Mouse (Mus musculus) neural tube, embryonic 13.5 days (tissue): ENCODE measurements around the gene Tmem104. TPM values are rescaled to one million over a fixed set of nuclear protein-coding genes. Genes with fewer than 3 reads are reported as not detected.
A peak's percentile ranks its signal among the peaks of the same experiment; 100 is the strongest.

ENCODE experiments used
- ATAC-seq: fragments of 200-750 bp; cut with Nextera tagmentation; 2 replicates; pipeline ENCODE4 v1.8.0; 2017; ENCODE audit warnings: low read depth, mild to moderate bottlenecking, moderate TSS enrichment, moderate library complexity
- H3K27ac ChIP-seq: fragments of 300-500 bp; sonication (generic); replicated peaks from 2 replicates; pipeline ENCODE4 v1.5.1; 2015; ENCODE audit warnings: moderate library complexity, mild to moderate bottlenecking, inconsistent platforms
- H3K27me3 ChIP-seq: fragments of 300-500 bp; sonication (generic); 2 replicates; pipeline ENCODE4 v1.6.1; 2015; ENCODE audit warnings: mild to moderate bottlenecking, inconsistent platforms
- H3K36me3 ChIP-seq: fragments of 300-500 bp; sonication (generic); 2 replicates; pipeline ENCODE4 v1.6.1; 2015; ENCODE audit warnings: mild to moderate bottlenecking, inconsistent platforms
- H3K4me1 ChIP-seq: fragments of 300-500 bp; sonication (generic); replicated peaks from 2 replicates; pipeline ENCODE4 v1.6.1; 2015; ENCODE audit warnings: inconsistent platforms
- H3K4me2 ChIP-seq: fragments of 300-500 bp; sonication (generic); 2 replicates; pipeline ENCODE4 v1.6.1; 2015; ENCODE audit warnings: inconsistent platforms, mild to moderate bottlenecking, moderate library complexity
- H3K4me3 ChIP-seq: fragments of 300-500 bp; sonication (generic); 2 replicates; pipeline ENCODE4 v1.5.1; 2015; ENCODE audit warnings: mild to moderate bottlenecking, inconsistent platforms
- H3K9ac ChIP-seq: fragments of 300-500 bp; sonication (generic); 2 replicates; pipeline ENCODE4 v1.6.1; 2015; ENCODE audit warnings: moderate library complexity, mild to moderate bottlenecking, inconsistent platforms
- H3K9me3 ChIP-seq: fragments of 300-500 bp; sonication (generic); 2 replicates; pipeline ENCODE4 v1.6.1; 2016; ENCODE audit warnings: inconsistent platforms
- whole genome bisulfite sequencing: fragments of 180-500 bp; shearing (Covaris S2); methylation state at CpG from one replicate; pipeline ENCODE4 v1.1.7; 2015; 5-methylcytosine and 5-hydroxymethylcytosine counted together
- polyA plus RNA-seq: library from polyadenylated mRNA; unstranded; fragments of >200 nt; fragmentation: Nextera tagmentation; extraction: Ambion mirVana; gene quantifications from 2 replicates; pipeline ENCODE4 v1.2.1, GENCODE M21; 2015

Gene Tmem104
- polyA plus RNA-seq, 1 experiment from 2014 or later = 11.8 TPM

- Histone ChIP-seq H3K27ac (no peak overlapping the region), H3K9me3 (no peaks in the 10 kb centered on the region), H3K9ac (no peak overlapping the region), H3K27me3 (peaks cover 99% of the 10 kb centered on the region), H3K4me2 (no peak overlapping the region), H3K36me3 (no peaks in the 10 kb centered on the region), H3K4me1 (peaks cover 6% of the 10 kb centered on the region), H3K4me3 (no peak overlapping the region)
- WGBS = 69% methylated on average over 4 of the region's 4 CpGs
- ATAC-seq = no peak
Measured at GRCm38 (mm10) chr11:115259134-115259533, 71.8 kb downstream of the Tmem104 start.

- 85% methylated on average over 11 of the region's 11 CpGs for WGBS
- Histone ChIP-seq H3K4me1 (peaks cover 31% of the 10 kb centered on the region), H3K36me3 (peaks cover 2% of the 10 kb centered on the region), H3K4me2 (no peak overlapping the region), H3K9me3 (no peaks in the 10 kb centered on the region), H3K9ac (no peak overlapping the region), H3K27me3 (peaks cover 99% of the 10 kb centered on the region), H3K27ac (no peak overlapping the region), H3K4me3 (no peak overlapping the region)
- no peak for ATAC-seq
Measured at GRCm38 (mm10) chr11:115262954-115263353, 75.7 kb downstream of the Tmem104 start.

- ATAC-seq = no peak
- Histone ChIP-seq H3K36me3 (peaks cover 15% of the 10 kb centered on the region), H3K9me3 (no peaks in the 10 kb centered on the region), H3K9ac (no peak overlapping the region), H3K4me2 (no peak overlapping the region), H3K4me1 (peaks cover 27% of the 10 kb centered on the region), H3K4me3 (no peak overlapping the region), H3K27me3 (peaks cover 99% of the 10 kb centered on the region), H3K27ac (no peak overlapping the region)
- 65% methylated on average over 7 of the region's 7 CpGs for WGBS
Measured at GRCm38 (mm10) chr11:115264136-115264861, 77.0 kb downstream of the Tmem104 start.

- Histone ChIP-seq H3K9ac (peak overlapping the region; percentile 31; the same call in 1 of the 2 replicates), H3K4me3 (peak overlapping the region; percentile 14)
- 6% methylated on average over 39 of the region's 39 CpGs for WGBS
Measured at GRCm38 (mm10) chr11:115264862-115265668, 77.8 kb downstream of the Tmem104 start.

GRCm38 (mm10) chr11:115265771-115266399, 78.6 kb downstream of the Tmem104 start:
- H3K9ac ChIP-seq = no peak overlapping the region
- 5% methylated on average over 20 of the region's 20 CpGs for WGBS
- H3K4me2 ChIP-seq = no peak overlapping the region
- no peak overlapping the region for H3K27ac ChIP-seq
- peaks cover 86% of the 10 kb centered on the region for H3K27me3 ChIP-seq
- H3K9me3 ChIP-seq = no peaks in the 10 kb centered on the region
- peaks cover 32% of the 10 kb centered on the region for H3K4me1 ChIP-seq
- H3K36me3 ChIP-seq = peaks cover 20% of the 10 kb centered on the region
- peak overlapping the region; percentile 32; the same call in 1 of the 2 replicates for H3K4me3 ChIP-seq
- no peak for ATAC-seq

More at GRCm38 (mm10) chr11:115264862-115265668, 77.8 kb downstream of the Tmem104 start:
- ATAC-seq = no peak
- no peaks in the 10 kb centered on the region for H3K9me3 ChIP-seq
- H3K4me2 ChIP-seq = peak overlapping the region; percentile 48
- H3K27me3 ChIP-seq = peaks cover 95% of the 10 kb centered on the region
- H3K4me1 ChIP-seq = peaks cover 28% of the 10 kb centered on the region
- H3K36me3 ChIP-seq = peaks cover 20% of the 10 kb centered on the region
- no peak overlapping the region for H3K27ac ChIP-seq

- ATAC-seq = no peak
- peak overlapping the region; percentile 55 for H3K4me2 ChIP-seq
- peaks cover 81% of the 10 kb centered on the region for H3K27me3 ChIP-seq
- no peaks in the 10 kb centered on the region for H3K9me3 ChIP-seq
- peaks cover 32% of the 10 kb centered on the region for H3K4me1 ChIP-seq
- peaks cover 20% of the 10 kb centered on the region for H3K36me3 ChIP-seq
- H3K4me3 ChIP-seq = peak overlapping the region; percentile 32
- H3K27ac ChIP-seq = no peak overlapping the region
- 2% methylated on average over 22 of the region's 22 CpGs for WGBS
- peak overlapping the region; percentile 59; the same call in 1 of the 2 replicates for H3K9ac ChIP-seq
Measured at GRCm38 (mm10) chr11:115266400-115266778, 79.1 kb downstream of the Tmem104 start.

GRCm38 (mm10) chr11:115267061-115267883, 80.0 kb downstream of the Tmem104 start, which contains the start of gene Grin2c:
Grin2c (minus strand) TSS chr11:115267243.
- H3K4me1 ChIP-seq = peaks cover 32% of the 10 kb centered on the region
- WGBS = 6% methylated on average over 48 of the region's 50 CpGs
- peaks cover 73% of the 10 kb centered on the region for H3K27me3 ChIP-seq
- no peak within 1 kb of the TSS for H3K27ac ChIP-seq
- H3K4me2 ChIP-seq = peak within 1 kb of the TSS; percentile 55
- H3K36me3 ChIP-seq = peaks cover 20% of the 10 kb centered on the region
- ATAC-seq = no peak
- peak within 1 kb of the TSS; percentile 59 for H3K9ac ChIP-seq
- peak within 1 kb of the TSS; percentile 32 for H3K4me3 ChIP-seq
- H3K9me3 ChIP-seq = no peaks in the 10 kb centered on the region

- peaks cover 66% of the 10 kb centered on the region for H3K27me3 ChIP-seq
Measured at GRCm38 (mm10) chr11:115267958-115268357, 80.7 kb downstream of the Tmem104 start.

GRCm38 (mm10) chr11:115269330-115270066, 82.2 kb downstream of the Tmem104 start:
- H3K9me3 ChIP-seq = no peaks in the 10 kb centered on the region
- H3K4me3 ChIP-seq = no peak overlapping the region
- no peak overlapping the region for H3K9ac ChIP-seq
- no peak overlapping the region for H3K4me2 ChIP-seq
- peaks cover 51% of the 10 kb centered on the region for H3K27me3 ChIP-seq
- no peak for ATAC-seq
- H3K36me3 ChIP-seq = peaks cover 20% of the 10 kb centered on the region
- H3K27ac ChIP-seq = no peak overlapping the region
- WGBS = 92% methylated on average over 27 of the region's 27 CpGs
- H3K4me1 ChIP-seq = peaks cover 37% of the 10 kb centered on the region

More at GRCm38 (mm10) chr11:115267958-115268357, 80.7 kb downstream of the Tmem104 start:
- 0 out of 2 replicates have a peak overlapping the region, but pooled peaks have one; percentile 17 for H3K9ac ChIP-seq
- H3K4me2 ChIP-seq = no peak overlapping the region
- 75% methylated on average over 11 of the region's 11 CpGs for WGBS
- H3K4me3 ChIP-seq = no peak overlapping the region
- H3K9me3 ChIP-seq = no peaks in the 10 kb centered on the region
- H3K27ac ChIP-seq = no peak overlapping the region
- no peak for ATAC-seq
- peaks cover 32% of the 10 kb centered on the region for H3K4me1 ChIP-seq
- peaks cover 20% of the 10 kb centered on the region for H3K36me3 ChIP-seq

GRCm38 (mm10) chr11:115270148-115270861, 83.0 kb downstream of the Tmem104 start:
- 29% methylated on average over 19 of the region's 19 CpGs for WGBS
- H3K9ac ChIP-seq = no peak overlapping the region
- H3K36me3 ChIP-seq = peaks cover 20% of the 10 kb centered on the region
- H3K4me1 ChIP-seq = peaks cover 41% of the 10 kb centered on the region
- no peak overlapping the region for H3K4me2 ChIP-seq
- no peak overlapping the region for H3K27ac ChIP-seq
- peaks cover 43% of the 10 kb centered on the region for H3K27me3 ChIP-seq
- ATAC-seq = no peak; the same call in 1 of the 2 replicates
- no peak overlapping the region for H3K4me3 ChIP-seq
- no peaks in the 10 kb centered on the region for H3K9me3 ChIP-seq
